Mouse (Mus musculus) MEL (cell line): Measurements from ENCODE around the gene Plcb1. TPM values are rescaled to one million over a fixed set of nuclear protein-coding genes. Genes with fewer than 3 reads are reported as not detected.

Experiments
- DNase-seq: peaks from one replicate; pipeline ENCODE4 v3.0.0; 2011; ENCODE audit warnings: low read depth, low spot score
- H3K27ac ChIP-seq: 2 replicates; pipeline ENCODE4 v1.5.1; 2012; ENCODE audit warnings: low read depth, mild to moderate bottlenecking, control low read depth, low read length, moderate library complexity; ENCODE audit not compliant: control insufficient read depth
- H3K27me3 ChIP-seq, 2 experiments: fragments of 150-350 bp in 1 of 2; sonication (generic) in 1 of 2; 2 replicates each; pipeline ENCODE4 v1.6.1; 2012; ENCODE audit warnings: low read length in 2 of 2, mild to moderate bottlenecking in 2 of 2, improper control_type of control experiment in 1 of 2, moderate library complexity in 1 of 2; ENCODE audit not compliant: insufficient read depth in 2 of 2, control insufficient read depth in 1 of 2
- H3K36me3 ChIP-seq, 2 experiments: 2 replicates each; pipeline ENCODE4 v1.6.1; 2012 to 2014; ENCODE audit warnings: low read length in 2 of 2, improper control_type of control experiment in 1 of 2, inconsistent platforms in 1 of 2, mild to moderate bottlenecking in 1 of 2; ENCODE audit not compliant: insufficient read depth in 2 of 2, control insufficient read depth in 1 of 2
- H3K4me1 ChIP-seq, 2 experiments: fragments of 150-350 bp in 1 of 2; sonication (generic) in 1 of 2; 2 replicates each; pipeline ENCODE4 v1.6.1; 2012; ENCODE audit warnings: low read length in 2 of 2, improper control_type of control experiment in 1 of 2, mild to moderate bottlenecking in 1 of 2; ENCODE audit not compliant: insufficient read depth in 2 of 2, control insufficient read depth in 1 of 2
- H3K4me3 ChIP-seq, 2 experiments: fragments of 150-350 bp in 1 of 2; sonication (generic) in 1 of 2; 2 replicates each; pipeline ENCODE4 v1.5.1; 2012; ENCODE audit warnings: low read depth in 2 of 2, low read length in 2 of 2, mild to moderate bottlenecking in 2 of 2, moderate library complexity in 2 of 2, control low read depth in 1 of 2, improper control_type of control experiment in 1 of 2; ENCODE audit not compliant: control insufficient read depth in 1 of 2, insufficient read depth in 1 of 2
- H3K79me2 ChIP-seq: 2 replicates; pipeline ENCODE4 v1.6.1; 2012; ENCODE audit warnings: mild to moderate bottlenecking, low read length, moderate library complexity; ENCODE audit not compliant: control insufficient read depth, poor library complexity, insufficient read depth
- H3K9ac ChIP-seq: 2 replicates; pipeline ENCODE4 v1.6.1; 2012; ENCODE audit warnings: low read depth, mild to moderate bottlenecking, control low read depth, low read length, moderate library complexity; ENCODE audit not compliant: control insufficient read depth, poor library complexity, severe bottlenecking
- H3K9me3 ChIP-seq: fragments of 150-350 bp; sonication (generic); replicated peaks from 2 replicates; pipeline ENCODE4 v1.6.1; 2012; ENCODE audit warnings: mild to moderate bottlenecking, low read length, improper control_type of control experiment, moderate library complexity; ENCODE audit not compliant: insufficient read depth
- CHD1 ChIP-seq: IDR thresholded peaks from 2 replicates; pipeline ENCODE4 v1.6.1; 2012; ENCODE audit warnings: low read depth, mild to moderate bottlenecking, inconsistent platforms, low read length, improper control_type of control experiment
- CHD2 ChIP-seq: IDR thresholded peaks from 2 replicates; pipeline ENCODE4 v1.6.1; 2011; ENCODE audit warnings: low read length, improper control_type of control experiment
- E2F4 ChIP-seq: IDR thresholded peaks from 2 replicates; pipeline ENCODE4 v1.6.1; 2011; ENCODE audit warnings: low read depth, low read length, improper control_type of control experiment, borderline replicate concordance
- ELF1 ChIP-seq: IDR thresholded peaks from 2 replicates; pipeline ENCODE4 v1.6.1; 2014; ENCODE audit warnings: low read depth, mild to moderate bottlenecking, inconsistent platforms, low read length, improper control_type of control experiment, moderate library complexity
- EP300 ChIP-seq, 2 experiments: IDR thresholded peaks; 2 replicates each; pipeline ENCODE4 v1.6.1; 2011; ENCODE audit warnings: improper control_type of control experiment in 2 of 2, low read length in 2 of 2, low read depth in 1 of 2, mild to moderate bottlenecking in 1 of 2
- ETS1 ChIP-seq: IDR thresholded peaks from 2 replicates; pipeline ENCODE4 v1.6.1; 2012; ENCODE audit warnings: low read depth, mild to moderate bottlenecking, inconsistent platforms, low read length, improper control_type of control experiment, moderate library complexity
- MAFK ChIP-seq: IDR thresholded peaks from 2 replicates; pipeline ENCODE4 v1.6.1; 2011; ENCODE audit warnings: low read depth, mild to moderate bottlenecking, low read length, improper control_type of control experiment, borderline replicate concordance
- MEF2A ChIP-seq: IDR thresholded peaks from 2 replicates; pipeline ENCODE4 v1.6.1; 2014; ENCODE audit warnings: low read depth, mild to moderate bottlenecking, inconsistent platforms, low read length, improper control_type of control experiment; ENCODE audit not compliant: poor library complexity, insufficient replicate concordance, severe bottlenecking; ENCODE audit errors: extremely low read depth
- POLR2A ChIP-seq, 2 experiments: IDR thresholded peaks; 2 replicates each; pipeline ENCODE4 v1.6.1; 2011 to 2012; ENCODE audit warnings: low read length in 2 of 2, mild to moderate bottlenecking in 2 of 2, control low read depth in 1 of 2, improper control_type of control experiment in 1 of 2, low read depth in 1 of 2, moderate library complexity in 1 of 2; ENCODE audit not compliant: control insufficient read depth in 1 of 2, insufficient read depth in 1 of 2, poor library complexity in 1 of 2
- POLR2AphosphoS2 ChIP-seq: IDR thresholded peaks from 2 replicates; pipeline ENCODE4 v1.6.1; 2011; ENCODE audit warnings: low read length, improper control_type of control experiment
- RCOR1 ChIP-seq: IDR thresholded peaks from 2 replicates; pipeline ENCODE4 v1.6.1; 2012; ENCODE audit warnings: low read depth, mild to moderate bottlenecking, inconsistent platforms, low read length, improper control_type of control experiment
- SIN3A ChIP-seq: IDR thresholded peaks from 2 replicates; pipeline ENCODE4 v1.6.1; 2012; ENCODE audit warnings: low read length, improper control_type of control experiment, inconsistent platforms
- SMC3 ChIP-seq: IDR thresholded peaks from 2 replicates; pipeline ENCODE4 v1.6.1; 2011; ENCODE audit warnings: low read depth, low read length, improper control_type of control experiment
- TAL1 ChIP-seq: IDR thresholded peaks from 2 replicates; pipeline ENCODE4 v1.6.1; 2012; ENCODE audit warnings: mild to moderate bottlenecking, inconsistent platforms, low read length, moderate library complexity, mixed read lengths
- UBTF ChIP-seq: IDR thresholded peaks from 2 replicates; pipeline ENCODE4 v1.6.1; 2012; ENCODE audit warnings: low read depth, mild to moderate bottlenecking, inconsistent platforms, low read length, improper control_type of control experiment, moderate library complexity, borderline replicate concordance; ENCODE audit not compliant: insufficient read depth
- USF2 ChIP-seq, 2 experiments: IDR thresholded peaks; 2 replicates each; pipeline ENCODE4 v1.6.1; 2011 to 2012; ENCODE audit warnings: improper control_type of control experiment in 2 of 2, low read length in 2 of 2, borderline replicate concordance in 1 of 2, inconsistent platforms in 1 of 2, low read depth in 1 of 2, mild to moderate bottlenecking in 1 of 2; ENCODE audit not compliant: insufficient read depth in 1 of 2
- ZC3H11A ChIP-seq: IDR thresholded peaks from 2 replicates; pipeline ENCODE4 v1.6.1; 2012; ENCODE audit warnings: low read depth, mild to moderate bottlenecking, inconsistent platforms, low read length, improper control_type of control experiment
- ZMIZ1 ChIP-seq: IDR thresholded peaks from 2 replicates; pipeline ENCODE4 v1.6.1; 2012; ENCODE audit warnings: low read depth, mild to moderate bottlenecking, inconsistent platforms, low read length, improper control_type of control experiment, moderate library complexity
- polyA plus RNA-seq, 2 experiments: library from polyadenylated mRNA; stranded (reverse) in 1 of 2; unstranded in 1 of 2; fragments of >175 nt in 1 of 2; fragments of >200 nt in 1 of 2; gene quantifications; 2 replicates each; pipeline versions ENCODE4 v1.2.1 to v1.2.4; 2012; ENCODE audit warnings: low replicate concordance in 2 of 2, low read depth in 1 of 2; ENCODE audit not compliant: insufficient read length in 2 of 2, insufficient read depth in 1 of 2, missing spikeins in 1 of 2
- total RNA-seq: library from RNA; depleted of rRNA; stranded (reverse); fragments of 300-350 nt; gene quantifications from 2 replicates; pipeline ENCODE4 v1.2.3, GENCODE M21; 2012

Gene Plcb1
- total and polyA plus RNA-seq, 3 experiments = not detected

GRCm38 (mm10) chr2:134894776-134895175 lies 108.9 kb downstream of the Plcb1 start:
- Histone ChIP-seq H3K4me1 (no peaks in the 10 kb centered on the region), H3K4me3 (no peak overlapping the region), H3K27me3 (no peaks in the 10 kb centered on the region), H3K36me3 (no peaks in the 10 kb centered on the region), H3K9ac (no peak overlapping the region), H3K27ac (no peak overlapping the region), H3K79me2 (no peaks in the 10 kb centered on the region), H3K9me3 (no peaks in the 10 kb centered on the region)
- DNase-seq = no peak
- TF ChIP-seq SMC3 (no peak), UBTF (no peak), EP300 (IDR thresholded peaks at IDR 0.05; ENCODE audit: low read depth in 1 of 2, low read length in 2 of 2) (no peak), ZMIZ1 (no peak), MEF2A (no peak), ETS1 (no peak), ZC3H11A (no peak), CHD2 (no peak), MAFK (no peak), POLR2A (IDR thresholded peaks at IDR 0.05; ENCODE audit: control insufficient read depth in 1 of 2, insufficient read depth in 1 of 2, low read depth in 1 of 2, low read length in 2 of 2, poor library complexity in 1 of 2) (no peak), CHD1 (no peak), RCOR1 (no peak), USF2 (IDR thresholded peaks at IDR 0.05; ENCODE audit: borderline replicate concordance in 1 of 2, insufficient read depth in 1 of 2, low read depth in 1 of 2, low read length in 2 of 2) (no peak), ELF1 (no peak), E2F4 (no peak), TAL1 (no peak)

GRCm38 (mm10) chr2:134896196-134896595 lies 110.3 kb downstream of the Plcb1 start:
- no peak overlapping the region for H3K4me3 ChIP-seq
- TF ChIP-seq CHD2 = no peak
- TF ChIP-seq E2F4 = no peak
- no peak for TF ChIP-seq POLR2AphosphoS2
- no peak for TF ChIP-seq SIN3A
- TF ChIP-seq, all 39 proteins: peak for 0
- DNase-seq = no peak
- H3K4me1 ChIP-seq = no peaks in the 10 kb centered on the region
- no peak overlapping the region for H3K27ac ChIP-seq
- H3K9me3 ChIP-seq = no peaks in the 10 kb centered on the region
- no peak overlapping the region for H3K9ac ChIP-seq
- no peaks in the 10 kb centered on the region for H3K36me3 ChIP-seq
- H3K79me2 ChIP-seq = no peaks in the 10 kb centered on the region
- H3K27me3 ChIP-seq = no peaks in the 10 kb centered on the region
